Mouse (Mus musculus): ENCODE measurements at regions not wholly inside any gene's neighbourhood (a gene's known extent, or its start where the extent isn't known, plus 50 kb on each side); places are given as distances from the start of the nearest gene placed in this dataset.
A peak's percentile ranks its signal among the peaks of the same experiment; 100 is the strongest.

DNA sequence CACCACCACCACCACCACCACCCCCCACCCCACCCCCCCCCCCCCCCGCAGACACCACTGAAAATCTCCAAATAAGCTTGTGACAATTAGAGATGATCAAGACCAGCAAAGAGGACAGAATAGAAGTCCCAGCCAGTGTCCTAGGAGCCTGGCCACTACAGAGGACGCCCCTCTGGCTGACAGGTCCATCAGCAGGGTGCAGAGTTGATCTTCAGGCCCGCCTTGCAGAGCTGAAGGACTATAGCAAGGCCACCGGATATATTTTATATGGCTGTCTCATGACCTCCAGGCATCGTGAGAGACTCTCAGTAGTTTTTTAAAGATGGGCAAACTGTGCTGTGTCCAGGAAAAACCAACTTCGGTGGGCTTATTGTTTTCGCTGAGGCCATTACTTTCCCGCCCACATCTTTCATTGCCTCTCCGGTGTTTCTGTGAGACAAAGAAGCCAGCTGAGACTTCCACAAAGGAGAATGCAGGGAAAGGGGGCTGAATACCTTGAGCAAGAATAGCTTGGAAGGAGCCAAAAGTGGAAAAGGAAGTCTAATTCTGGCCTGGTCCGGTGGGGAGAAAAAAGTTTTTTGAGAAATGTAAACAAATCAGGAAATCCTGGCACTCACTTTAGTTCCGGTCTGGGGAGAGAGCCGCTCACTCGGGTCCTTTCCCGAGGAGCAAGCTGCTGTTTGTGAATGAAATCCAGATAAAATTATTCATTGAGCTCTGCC is 69.7 kb upstream of the Prep start:
- H3K27me3 ChIP-seq (ENCODE audit: control insufficient read depth, insufficient read depth, low read depth, low read length): no peaks in the 10 kb centered on the region
- peak overlapping the region; percentile 44 for H3K4me2 ChIP-seq (ENCODE audit: low read depth, low read length)
- H3K9ac ChIP-seq (ENCODE audit: low read depth, low read length): no peak overlapping the region
- no peaks in the 10 kb centered on the region for H3K36me3 ChIP-seq (ENCODE audit: control insufficient read depth, insufficient read depth)
- ATAC-seq (ENCODE audit: low read depth): no peak
- H3K4me1 ChIP-seq (ENCODE audit: control insufficient read depth, low read depth, low read length): peaks cover 16% of the 10 kb centered on the region
- H3K9me3 ChIP-seq (replicated peaks; ENCODE audit: control insufficient read depth, low read length): no peaks in the 10 kb centered on the region
- peak overlapping the region; percentile 11; the same call in 1 of the 2 replicates for H3K4me3 ChIP-seq (ENCODE audit: low read depth, low read length)
- WGBS (ENCODE audit: insufficient replicate concordance): 20% methylated on average over 14 of the region's 14 CpGs
- H3K27ac ChIP-seq (ENCODE audit: low read length): no peak overlapping the region

DNA sequence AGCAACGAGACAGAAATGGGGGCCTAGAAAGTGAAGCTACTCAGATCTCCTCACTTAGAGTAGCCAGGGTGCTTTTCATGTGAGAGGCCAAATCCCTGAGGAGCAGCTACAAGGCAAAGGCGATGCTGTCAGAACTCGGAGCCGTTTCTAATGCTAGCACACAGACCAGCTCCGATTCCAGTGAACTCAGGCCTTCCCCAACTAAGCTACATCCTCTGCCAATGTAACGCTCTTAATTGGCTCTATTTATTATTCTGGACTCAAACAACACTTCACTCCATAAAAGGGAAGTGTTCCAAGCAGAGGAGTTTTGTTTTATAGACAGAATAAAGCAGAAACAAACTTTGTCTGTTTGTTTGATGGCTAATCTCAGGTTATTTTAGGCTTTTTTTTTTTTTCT is 71.2 kb upstream of the Prep start:
- WGBS (ENCODE audit: insufficient replicate concordance): 80% methylated on average over 6 of the region's 6 CpGs
- Histone ChIP-seq H3K27me3 (ENCODE audit: control insufficient read depth, insufficient read depth, low read depth, low read length) (no peaks in the 10 kb centered on the region), H3K9ac (ENCODE audit: low read depth, low read length) (no peak overlapping the region), H3K27ac (ENCODE audit: low read length) (no peak overlapping the region), H3K36me3 (ENCODE audit: control insufficient read depth, insufficient read depth) (no peaks in the 10 kb centered on the region), H3K4me1 (ENCODE audit: control insufficient read depth, low read depth, low read length) (peaks cover 9% of the 10 kb centered on the region), H3K9me3 (replicated peaks; ENCODE audit: control insufficient read depth, low read length) (no peaks in the 10 kb centered on the region), H3K4me3 (ENCODE audit: low read depth, low read length) (no peak overlapping the region), H3K4me2 (ENCODE audit: low read depth, low read length) (no peak overlapping the region)
- no peak for ATAC-seq (ENCODE audit: low read depth)

DNA sequence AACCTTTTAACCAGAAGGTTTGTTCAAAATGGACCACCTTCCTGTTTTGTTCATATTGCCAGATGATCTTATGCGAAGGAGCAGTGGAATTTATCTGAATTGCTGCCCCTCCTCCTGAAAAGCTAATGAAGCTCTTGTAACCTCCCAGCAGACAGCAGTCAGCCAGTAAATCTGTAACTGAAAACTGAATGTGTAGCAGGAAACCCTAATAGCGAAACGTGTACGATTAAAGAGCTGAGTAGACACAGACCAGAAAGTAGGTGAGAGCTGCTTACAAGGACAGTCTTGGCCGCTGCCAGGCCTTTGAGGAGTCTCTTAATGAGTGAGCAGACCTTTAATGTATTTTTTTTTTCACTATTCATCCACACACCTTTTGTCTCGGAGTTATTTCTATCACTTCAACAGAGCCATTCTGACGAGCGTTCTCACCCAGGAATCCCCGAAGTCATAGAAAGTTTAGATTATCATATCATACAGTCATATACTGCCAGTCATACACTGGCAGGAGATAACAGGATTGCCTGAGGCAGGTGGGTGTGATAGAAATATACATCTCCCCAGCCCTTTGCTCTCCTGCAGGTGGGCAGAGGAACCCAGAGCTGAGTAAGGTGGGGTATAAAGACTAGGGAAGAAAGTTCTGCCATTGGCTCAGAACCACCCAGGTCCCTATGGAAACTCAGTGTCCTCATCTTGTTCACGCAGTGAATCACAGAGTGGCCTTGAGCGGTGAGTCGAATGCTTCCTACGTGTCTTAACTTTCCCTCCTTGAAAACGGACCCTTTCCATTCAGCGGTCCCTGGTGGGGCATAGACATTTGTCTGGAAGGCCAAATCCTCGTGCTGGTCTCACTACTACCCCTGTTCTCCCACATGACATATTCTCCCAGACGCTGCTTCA is 72.4 kb upstream of the Prep start:
- peaks cover 6% of the 10 kb centered on the region for H3K4me1 ChIP-seq (ENCODE audit: control insufficient read depth, low read depth, low read length)
- H3K9me3 ChIP-seq (replicated peaks; ENCODE audit: control insufficient read depth, low read length): no peaks in the 10 kb centered on the region
- 65% methylated on average over 17 of the region's 17 CpGs for WGBS (ENCODE audit: insufficient replicate concordance)
- H3K27ac ChIP-seq (ENCODE audit: low read length): no peak overlapping the region
- no peaks in the 10 kb centered on the region for H3K27me3 ChIP-seq (ENCODE audit: control insufficient read depth, insufficient read depth, low read depth, low read length)
- H3K9ac ChIP-seq (ENCODE audit: low read depth, low read length): no peak overlapping the region
- ATAC-seq (ENCODE audit: low read depth): no peak
- no peak overlapping the region for H3K4me2 ChIP-seq (ENCODE audit: low read depth, low read length)
- H3K4me3 ChIP-seq (ENCODE audit: low read depth, low read length): no peak overlapping the region
- no peaks in the 10 kb centered on the region for H3K36me3 ChIP-seq (ENCODE audit: control insufficient read depth, insufficient read depth)

DNA sequence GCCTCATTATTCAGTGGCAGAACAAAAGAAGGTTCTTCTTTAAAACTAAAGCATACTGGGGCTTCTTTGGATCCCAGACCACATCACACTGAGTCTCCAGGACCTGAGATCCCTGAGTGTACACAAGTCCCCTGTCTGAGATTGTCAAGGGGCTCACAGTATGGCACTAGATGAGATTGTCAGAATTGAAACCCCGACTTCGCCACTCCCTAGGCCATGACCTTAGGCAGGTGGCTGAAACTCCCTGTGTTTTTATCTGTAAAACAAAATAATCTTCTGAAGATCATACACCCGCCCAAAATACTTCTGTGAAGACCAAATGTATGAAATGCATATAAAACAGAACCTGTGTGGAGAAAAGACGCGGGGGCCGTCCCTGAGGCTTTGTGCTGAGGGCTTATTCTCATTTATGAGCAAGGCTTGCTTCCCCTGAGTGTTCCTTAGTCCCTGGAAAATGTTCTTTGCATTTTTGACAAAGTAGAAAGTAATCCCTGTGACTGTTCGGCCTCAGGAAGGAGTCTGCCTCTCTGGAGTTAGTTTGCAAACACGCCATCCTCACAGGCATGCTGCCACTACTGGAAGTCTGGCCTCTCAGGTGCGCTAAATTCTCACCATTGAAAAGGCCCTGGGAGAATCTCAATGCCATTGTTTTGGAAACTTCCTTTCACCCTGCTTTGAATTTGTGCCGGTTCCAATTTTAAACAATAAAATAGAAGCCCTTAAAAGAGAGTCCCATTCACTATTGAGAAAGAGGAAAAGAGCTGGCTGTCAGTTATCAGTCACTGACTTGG is 73.3 kb upstream of the Prep start:
- no peak overlapping the region for H3K4me2 ChIP-seq (ENCODE audit: low read depth, low read length)
- no peaks in the 10 kb centered on the region for H3K9me3 ChIP-seq (replicated peaks; ENCODE audit: control insufficient read depth, low read length)
- WGBS (ENCODE audit: insufficient replicate concordance): 67% methylated on average over 10 of the region's 10 CpGs
- H3K9ac ChIP-seq (ENCODE audit: low read depth, low read length): no peak overlapping the region
- H3K27ac ChIP-seq (ENCODE audit: low read length): no peak overlapping the region
- no peaks in the 10 kb centered on the region for H3K27me3 ChIP-seq (ENCODE audit: control insufficient read depth, insufficient read depth, low read depth, low read length)
- H3K4me1 ChIP-seq (ENCODE audit: control insufficient read depth, low read depth, low read length): peaks cover 6% of the 10 kb centered on the region
- H3K4me3 ChIP-seq (ENCODE audit: low read depth, low read length): no peak overlapping the region
- H3K36me3 ChIP-seq (ENCODE audit: control insufficient read depth, insufficient read depth): no peaks in the 10 kb centered on the region
- ATAC-seq (ENCODE audit: low read depth): no peak

DNA sequence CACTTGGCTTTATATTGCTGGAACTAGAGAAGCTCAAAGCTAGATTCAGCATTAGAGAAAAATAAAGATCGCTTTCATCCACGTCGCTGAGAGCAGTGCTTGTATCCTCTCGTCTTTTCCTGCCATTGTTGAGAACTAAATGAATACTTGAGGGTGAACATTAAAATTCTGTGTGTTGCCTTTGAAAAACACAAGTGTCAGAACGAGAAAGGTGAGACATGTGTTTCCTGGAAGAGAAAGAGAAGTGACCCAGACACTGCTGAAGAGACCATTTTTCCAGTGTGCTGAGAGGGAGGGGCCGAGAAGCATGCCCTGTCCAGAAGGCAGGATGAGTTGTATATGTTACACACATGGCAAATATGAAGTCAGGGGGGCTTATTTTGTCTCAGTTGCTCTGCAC is 77.5 kb upstream of the Prep start:
- Histone ChIP-seq H3K4me2 (ENCODE audit: low read depth, low read length) (no peak overlapping the region), H3K4me1 (ENCODE audit: control insufficient read depth, low read depth, low read length) (peaks cover 2% of the 10 kb centered on the region), H3K9ac (ENCODE audit: low read depth, low read length) (no peak overlapping the region), H3K27me3 (ENCODE audit: control insufficient read depth, insufficient read depth, low read depth, low read length) (no peaks in the 10 kb centered on the region), H3K9me3 (replicated peaks; ENCODE audit: control insufficient read depth, low read length) (no peaks in the 10 kb centered on the region), H3K36me3 (ENCODE audit: control insufficient read depth, insufficient read depth) (no peaks in the 10 kb centered on the region), H3K4me3 (ENCODE audit: low read depth, low read length) (no peak overlapping the region), H3K27ac (ENCODE audit: low read length) (no peak overlapping the region)
- ATAC-seq (ENCODE audit: low read depth): no peak
- 47% methylated on average over 6 of the region's 6 CpGs for WGBS (ENCODE audit: insufficient replicate concordance)

DNA sequence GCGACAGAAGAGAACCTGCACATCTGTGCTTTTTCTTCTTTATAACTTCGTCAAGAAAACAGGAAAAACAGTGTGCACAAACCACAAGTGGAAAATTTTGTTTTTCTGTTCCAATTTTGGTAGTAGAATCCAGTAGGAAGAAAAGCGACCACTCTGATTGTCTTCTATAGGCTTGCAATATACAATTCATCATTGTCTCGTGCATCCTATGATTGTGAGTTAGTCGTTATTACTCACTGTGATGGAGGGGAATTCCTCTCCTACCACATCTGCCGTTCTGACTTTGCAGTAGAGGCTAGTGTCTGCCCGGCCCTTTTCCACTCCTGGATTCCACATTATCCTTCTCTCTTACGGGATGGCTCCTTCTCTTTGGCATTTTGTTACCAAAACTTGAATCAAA is 78.2 kb upstream of the Prep start:
- Histone ChIP-seq H3K27ac (ENCODE audit: low read length) (no peak overlapping the region), H3K27me3 (ENCODE audit: control insufficient read depth, insufficient read depth, low read depth, low read length) (no peaks in the 10 kb centered on the region), H3K36me3 (ENCODE audit: control insufficient read depth, insufficient read depth) (no peaks in the 10 kb centered on the region), H3K4me3 (ENCODE audit: low read depth, low read length) (no peak overlapping the region), H3K9ac (ENCODE audit: low read depth, low read length) (no peak overlapping the region), H3K9me3 (replicated peaks; ENCODE audit: control insufficient read depth, low read length) (no peaks in the 10 kb centered on the region), H3K4me2 (ENCODE audit: low read depth, low read length) (no peak overlapping the region), H3K4me1 (ENCODE audit: control insufficient read depth, low read depth, low read length) (no peaks in the 10 kb centered on the region)
- 59% methylated on average over 8 of the region's 8 CpGs for WGBS (ENCODE audit: insufficient replicate concordance)
- no peak for ATAC-seq (ENCODE audit: low read depth)

DNA sequence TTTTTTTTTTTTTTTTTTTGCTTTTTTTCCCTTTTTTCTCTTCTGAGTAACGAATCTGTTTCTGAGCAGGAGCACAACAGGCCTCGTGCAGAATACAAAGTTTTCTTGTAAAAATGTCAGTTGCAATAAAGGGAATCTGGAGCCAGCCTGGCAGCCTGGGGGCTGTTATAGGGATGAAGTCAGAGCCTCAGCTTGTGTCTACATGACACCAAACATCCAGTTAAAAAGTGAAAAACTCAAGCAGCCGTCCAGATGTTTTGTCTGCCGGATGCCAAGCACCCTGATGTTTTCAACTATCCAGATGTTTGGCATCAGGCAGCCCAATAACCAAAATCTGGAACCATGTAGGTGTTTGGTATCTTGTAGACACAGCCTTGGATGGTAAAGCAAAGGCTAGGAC is 79.4 kb upstream of the Prep start:
- 61% methylated on average over 4 of the region's 4 CpGs for WGBS (ENCODE audit: insufficient replicate concordance)
- H3K4me3 ChIP-seq (ENCODE audit: low read depth, low read length): no peak overlapping the region
- ATAC-seq (ENCODE audit: low read depth): no peak
- H3K9me3 ChIP-seq (replicated peaks; ENCODE audit: control insufficient read depth, low read length): no peaks in the 10 kb centered on the region
- no peaks in the 10 kb centered on the region for H3K4me1 ChIP-seq (ENCODE audit: control insufficient read depth, low read depth, low read length)
- H3K27ac ChIP-seq (ENCODE audit: low read length): no peak overlapping the region
- no peaks in the 10 kb centered on the region for H3K36me3 ChIP-seq (ENCODE audit: control insufficient read depth, insufficient read depth)
- no peaks in the 10 kb centered on the region for H3K27me3 ChIP-seq (ENCODE audit: control insufficient read depth, insufficient read depth, low read depth, low read length)
- H3K9ac ChIP-seq (ENCODE audit: low read depth, low read length): no peak overlapping the region
- no peak overlapping the region for H3K4me2 ChIP-seq (ENCODE audit: low read depth, low read length)

DNA sequence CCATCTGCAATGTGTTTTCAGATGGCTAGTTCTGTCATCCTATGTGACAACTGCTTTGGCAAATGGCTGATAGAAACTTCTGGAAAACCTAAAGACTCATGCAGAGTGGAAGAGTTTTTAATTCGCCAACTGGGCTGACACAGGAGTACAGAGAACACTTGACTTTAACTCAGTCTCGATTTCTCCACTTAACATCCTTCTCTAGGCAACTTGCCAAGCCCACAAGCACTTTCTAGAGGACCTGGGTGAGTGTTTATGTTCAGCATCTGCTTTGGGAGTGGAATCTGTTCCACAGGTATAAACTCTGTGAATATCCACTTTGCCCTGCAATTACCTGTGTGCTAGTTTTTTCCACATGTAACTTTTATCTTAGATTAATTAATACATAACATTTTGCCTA is 85.1 kb upstream of the Prep start:
- no peak overlapping the region for H3K4me3 ChIP-seq (ENCODE audit: low read depth, low read length)
- H3K36me3 ChIP-seq (ENCODE audit: control insufficient read depth, insufficient read depth): no peaks in the 10 kb centered on the region
- no peak for ATAC-seq (ENCODE audit: low read depth)
- no peaks in the 10 kb centered on the region for H3K4me1 ChIP-seq (ENCODE audit: control insufficient read depth, low read depth, low read length)
- H3K4me2 ChIP-seq (ENCODE audit: low read depth, low read length): no peak overlapping the region
- no peak overlapping the region for H3K9ac ChIP-seq (ENCODE audit: low read depth, low read length)
- H3K27ac ChIP-seq (ENCODE audit: low read length): no peak overlapping the region
- no peaks in the 10 kb centered on the region for H3K9me3 ChIP-seq (replicated peaks; ENCODE audit: control insufficient read depth, low read length)
- H3K27me3 ChIP-seq (ENCODE audit: control insufficient read depth, insufficient read depth, low read depth, low read length): no peaks in the 10 kb centered on the region
- WGBS (ENCODE audit: insufficient replicate concordance): 49% methylated on average over 2 of the region's 2 CpGs
